Mouse (Mus musculus) embryonic fibroblast, embryonic 13.5 days (primary cell): Measurements from ENCODE around the gene Klhl12.

ENCODE experiments used
- CTCF ChIP-seq: IDR thresholded peaks from 2 replicates; pipeline ENCODE4 v1.5.1; 2011; ENCODE audit warnings: mild to moderate bottlenecking, control low read depth, low read length, moderate library complexity, borderline replicate concordance; ENCODE audit not compliant: insufficient read depth
- POLR2A ChIP-seq: IDR thresholded peaks from 2 replicates; pipeline ENCODE4 v1.6.1; 2011; ENCODE audit warnings: low read depth, mild to moderate bottlenecking, control low read depth, low read length, moderate library complexity

DNA sequence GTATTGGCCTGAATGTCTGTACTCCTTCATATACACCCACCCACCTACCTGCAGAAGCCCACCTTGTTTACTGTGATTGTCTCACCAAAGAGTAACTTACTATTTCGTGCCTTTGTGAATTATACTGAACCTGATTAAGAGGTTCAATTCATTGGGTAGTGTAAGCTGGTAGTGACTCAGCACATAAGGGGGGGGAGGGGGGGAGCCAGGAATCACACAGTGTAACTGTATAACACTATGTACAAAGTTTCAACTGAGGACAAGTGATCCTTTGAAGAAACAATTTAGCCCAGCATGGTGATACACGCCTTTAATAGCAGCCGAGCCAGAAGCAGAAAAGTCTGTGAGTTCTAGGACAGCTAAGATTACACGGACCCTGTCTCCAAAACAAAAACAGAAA lies 21.9 kb upstream of the Klhl12 start:
- no peak for TF ChIP-seq POLR2A
- no peak for TF ChIP-seq CTCF
